Mouse (Mus musculus): ENCODE data around the gene Tmem260.
"Not testable (repeated sequence)": the region's sequence is repeated elsewhere in the genome, so short reads cannot be mapped to it uniquely, and the experiment has no call there.

The Tmem260 gene

GRCm38 (mm10) chr14:48457288-48457938 lies 11.5 kb downstream of the Tmem260 start:
- DNase-seq (ENCODE audit: low read depth, low spot score), result no peak
- Histone ChIP-seq H3K36me3 (ENCODE audit: control insufficient read depth, insufficient read depth, low read length, poor library complexity, severe bottlenecking) (0 out of 2 replicates have a peak, but pooled peaks cover 8% of the 10 kb centered on the region), H3K27me3 (ENCODE audit: control insufficient read depth, insufficient read depth, low read length, poor library complexity, severe bottlenecking) (no peaks in the 10 kb centered on the region)

GRCm38 (mm10) chr14:48458901-48459300 lies 13.0 kb downstream of the Tmem260 start:
- H3K27me3 ChIP-seq (ENCODE audit: control insufficient read depth, insufficient read depth, low read length, poor library complexity, severe bottlenecking), result no peaks in the 10 kb centered on the region
- H3K36me3 ChIP-seq (ENCODE audit: control insufficient read depth, insufficient read depth, low read length, poor library complexity, severe bottlenecking), result 0 out of 2 replicates have a peak, but pooled peaks cover 8% of the 10 kb centered on the region
- DNase-seq (ENCODE audit: low read depth, low spot score), result no peak

- no peaks in the 10 kb centered on the region for H3K27me3 ChIP-seq (ENCODE audit: control insufficient read depth, insufficient read depth, low read length, poor library complexity, severe bottlenecking)
- H3K36me3 ChIP-seq (ENCODE audit: control insufficient read depth, insufficient read depth, low read length, poor library complexity, severe bottlenecking), result no peaks in the 10 kb centered on the region
- DNase-seq (ENCODE audit: low read depth, low spot score), result no peak
These were observed 22.4 kb downstream of the Tmem260 start for GRCm38 (mm10) chr14:48468339-48468738.

- no peak for DNase-seq (ENCODE audit: low read depth, low spot score)
- no peaks in the 10 kb centered on the region for H3K27me3 ChIP-seq (ENCODE audit: control insufficient read depth, insufficient read depth, low read length, poor library complexity, severe bottlenecking)
- H3K36me3 ChIP-seq (ENCODE audit: control insufficient read depth, insufficient read depth, low read length, poor library complexity, severe bottlenecking), result no peaks in the 10 kb centered on the region; the same call in 1 of the 2 replicates
These were observed 25.0 kb downstream of the Tmem260 start for GRCm38 (mm10) chr14:48470742-48471487.

- no peaks in the 10 kb centered on the region for H3K27me3 ChIP-seq (ENCODE audit: control insufficient read depth, insufficient read depth, low read length, poor library complexity, severe bottlenecking)
- no peaks in the 10 kb centered on the region; the same call in 1 of the 2 replicates for H3K36me3 ChIP-seq (ENCODE audit: control insufficient read depth, insufficient read depth, low read length, poor library complexity, severe bottlenecking)
- no peak for DNase-seq (ENCODE audit: low read depth, low spot score)
These were observed 26.3 kb downstream of the Tmem260 start for GRCm38 (mm10) chr14:48472179-48472578.

- DNase-seq (ENCODE audit: low read depth, low spot score), result no peak
- H3K27me3 ChIP-seq (ENCODE audit: control insufficient read depth, insufficient read depth, low read length, poor library complexity, severe bottlenecking), result no peaks in the 10 kb centered on the region
- H3K36me3 ChIP-seq (ENCODE audit: control insufficient read depth, insufficient read depth, low read length, poor library complexity, severe bottlenecking), result no peaks in the 10 kb centered on the region; the same call in 1 of the 2 replicates
These were observed 29.4 kb downstream of the Tmem260 start for GRCm38 (mm10) chr14:48475370-48475769.

- H3K27me3 ChIP-seq (ENCODE audit: control insufficient read depth, insufficient read depth, low read length, poor library complexity, severe bottlenecking); H3K36me3 ChIP-seq (ENCODE audit: control insufficient read depth, insufficient read depth, low read length, poor library complexity, severe bottlenecking); DNase-seq (ENCODE audit: low read depth, low spot score): not testable (repeated sequence)
These were observed 29.9 kb downstream of the Tmem260 start for GRCm38 (mm10) chr14:48475834-48476233.

- Histone ChIP-seq H3K27me3 (ENCODE audit: control insufficient read depth, insufficient read depth, low read length, poor library complexity, severe bottlenecking) (no peaks in the 10 kb centered on the region), H3K36me3 (ENCODE audit: control insufficient read depth, insufficient read depth, low read length, poor library complexity, severe bottlenecking) (no peaks in the 10 kb centered on the region; the same call in 1 of the 2 replicates)
- no peak for DNase-seq (ENCODE audit: low read depth, low spot score)
These were observed 30.4 kb downstream of the Tmem260 start for GRCm38 (mm10) chr14:48476278-48476677.

- DNase-seq (ENCODE audit: low read depth, low spot score), result no peak
- Histone ChIP-seq H3K27me3 (ENCODE audit: control insufficient read depth, insufficient read depth, low read length, poor library complexity, severe bottlenecking) (no peaks in the 10 kb centered on the region), H3K36me3 (ENCODE audit: control insufficient read depth, insufficient read depth, low read length, poor library complexity, severe bottlenecking) (peaks cover 4% of the 10 kb centered on the region; the same call in 1 of the 2 replicates)
These were observed 35.7 kb downstream of the Tmem260 start for GRCm38 (mm10) chr14:48481591-48481990.

- Histone ChIP-seq H3K36me3 (ENCODE audit: control insufficient read depth, insufficient read depth, low read length, poor library complexity, severe bottlenecking) (peaks cover 7% of the 10 kb centered on the region), H3K27me3 (ENCODE audit: control insufficient read depth, insufficient read depth, low read length, poor library complexity, severe bottlenecking) (no peaks in the 10 kb centered on the region)
- DNase-seq (ENCODE audit: low read depth, low spot score), result no peak
These were observed 36.8 kb downstream of the Tmem260 start for GRCm38 (mm10) chr14:48482762-48483161.

GRCm38 (mm10) chr14:48493896-48494295 lies 48.0 kb downstream of the Tmem260 start:
- Histone ChIP-seq H3K27me3 (ENCODE audit: control insufficient read depth, insufficient read depth, low read length, poor library complexity, severe bottlenecking) (no peaks in the 10 kb centered on the region), H3K36me3 (ENCODE audit: control insufficient read depth, insufficient read depth, low read length, poor library complexity, severe bottlenecking) (0 out of 2 replicates have a peak, but pooled peaks cover 2% of the 10 kb centered on the region)
- peak; percentile 49 for DNase-seq (ENCODE audit: low read depth, low spot score)

GRCm38 (mm10) chr14:48502573-48502972 lies 56.6 kb downstream of the Tmem260 start:
- no peak for DNase-seq (ENCODE audit: low read depth, low spot score)
- H3K27me3 ChIP-seq (ENCODE audit: control insufficient read depth, insufficient read depth, low read length, poor library complexity, severe bottlenecking), result no peaks in the 10 kb centered on the region

GRCm38 (mm10) chr14:48503691-48504565 lies 58.0 kb downstream of the Tmem260 start:
- H3K36me3 ChIP-seq (ENCODE audit: control insufficient read depth, insufficient read depth, low read length, poor library complexity, severe bottlenecking), result no peaks in the 10 kb centered on the region
- no peaks in the 10 kb centered on the region for H3K27me3 ChIP-seq (ENCODE audit: control insufficient read depth, insufficient read depth, low read length, poor library complexity, severe bottlenecking)
- DNase-seq (ENCODE audit: low read depth, low spot score), result no peak

More at GRCm38 (mm10) chr14:48502573-48502972, 56.6 kb downstream of the Tmem260 start:
- H3K36me3 ChIP-seq (ENCODE audit: control insufficient read depth, insufficient read depth, low read length, poor library complexity, severe bottlenecking), result no peaks in the 10 kb centered on the region

GRCm38 (mm10) chr14:48504566-48504950 lies 58.6 kb downstream of the Tmem260 start:
- H3K27me3 ChIP-seq (ENCODE audit: control insufficient read depth, insufficient read depth, low read length, poor library complexity, severe bottlenecking), result no peaks in the 10 kb centered on the region
- no peak for DNase-seq (ENCODE audit: low read depth, low spot score)
- no peaks in the 10 kb centered on the region for H3K36me3 ChIP-seq (ENCODE audit: control insufficient read depth, insufficient read depth, low read length, poor library complexity, severe bottlenecking)
